In the genomic region with DNA sequence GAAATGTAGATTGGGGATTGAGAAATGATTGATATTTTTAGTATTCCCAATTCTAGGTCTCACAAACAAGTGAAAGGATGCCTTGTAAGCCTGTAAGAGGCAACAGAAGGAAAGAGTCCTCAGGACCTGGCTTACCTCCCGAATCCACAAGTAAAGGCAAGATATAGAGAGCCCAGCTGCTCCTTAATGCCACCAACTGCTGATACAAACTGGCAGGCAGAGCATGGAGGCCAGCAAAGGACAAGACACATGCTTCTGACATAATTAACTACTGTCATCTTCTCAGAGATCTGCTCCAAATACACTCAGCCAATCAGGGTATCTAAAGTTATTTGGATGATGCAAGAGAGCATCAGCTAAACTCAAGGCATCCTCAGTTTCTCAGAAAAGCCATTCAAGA, we compare ENCODE assay signal across 17 mouse cellular contexts.
DNase-seq lines count a peak whose midpoint lies in the region; ATAC-seq and TF ChIP-seq lines count a peak whose summit lies in the region.
"Had no signal": no experiment of that assay in that cellular context is flagged by ENCODE, and none has a peak within 500 bp of the region (broad histone marks: within the 10 kb centered on the region; RNA-seq: fewer than 3 reads in every experiment).

No protein-coding gene starts in this region.

- DNase-seq in right cerebral cortex, postnatal 4 days: peak; percentile 5
- DNase-seq in right cerebral cortex, postnatal 25 days: no peak
- peak; percentile 31 to 68 for DNase-seq in layer of hippocampus, adult 18-20 months (ENCODE audit: low spot score in 2 of 2)
- DNase-seq in neural tube, embryonic 10.5 days (ENCODE audit: extremely low spot score, low spot score): no peak
- no peak for DNase-seq in thymus, postnatal 25 days
- DNase-seq in kidney, adult 2 months: no peak
- DNase-seq: adrenal gland, postnatal 36 days; gastrocnemius, postnatal 10 days; heart, postnatal 10 days; kidney, adult 8-10 months; lung, postnatal 10 days; retina, postnatal 1 day had no signal

- peak; percentile 43; the same call in 1 of the 2 replicates for ATAC-seq in forebrain, embryonic 16.5 days
- no peak for ATAC-seq in forebrain, embryonic 12.5 days (ENCODE audit: low FRiP score)
- ATAC-seq: activated CD4-positive, CD25-positive, alpha-beta regulatory T cell, adult 4 months had no signal

- TF ChIP-seq POLR2A in kidney, adult 2 months (IDR thresholded peaks at IDR 0.05; ENCODE audit: low read depth, low read length): no peak

- H3K36me3 ChIP-seq in forebrain, embryonic 16.5 days (ENCODE audit: control insufficient read depth, insufficient read depth): no peaks in the 10 kb centered on the region
- no peaks in the 10 kb centered on the region for H3K36me3 ChIP-seq in forebrain, embryonic 12.5 days (replicated peaks)
- no peaks in the 10 kb centered on the region for H3K36me3 ChIP-seq in kidney, adult 2 months (ENCODE audit: control insufficient read depth, insufficient read depth, low read length)
- H3K36me3 ChIP-seq: embryonic facial prominence, embryonic 12.5 days; liver, embryonic 15.5 days had no signal

- H3K4me3 ChIP-seq in forebrain, embryonic 16.5 days (replicated peaks; ENCODE audit: low read length): no peak overlapping the region
- H3K4me3 ChIP-seq in forebrain, embryonic 12.5 days (replicated peaks): no peak overlapping the region
- no peak overlapping the region for H3K4me3 ChIP-seq in kidney, adult 2 months (ENCODE audit: insufficient read depth, low read depth, low read length)
- H3K4me3 ChIP-seq: embryonic facial prominence, embryonic 12.5 days; liver, embryonic 15.5 days had no signal

- H3K27ac ChIP-seq in forebrain, embryonic 16.5 days (ENCODE audit: low read length): no peak overlapping the region
- H3K27ac ChIP-seq in forebrain, embryonic 12.5 days: no peak overlapping the region
- no peak overlapping the region for H3K27ac ChIP-seq in kidney, adult 2 months (ENCODE audit: insufficient read depth, low read depth, low read length)
- H3K27ac ChIP-seq: embryonic facial prominence, embryonic 12.5 days; liver, embryonic 15.5 days had no signal

- TF ChIP-seq CTCF in kidney, adult 2 months (conservative IDR thresholded peaks at IDR 0.05; ENCODE audit: insufficient read depth, insufficient read length, low read depth, low read length): no peak

- WGBS in forebrain, embryonic 16.5 days: 70% methylated on average over 1 of the region's 1 CpGs
- WGBS in forebrain, embryonic 12.5 days: 78% methylated on average over 1 of the region's 1 CpGs
- 73% methylated on average over 1 of the region's 1 CpGs for WGBS in kidney, adult 2 months

- H3K4me1 ChIP-seq in forebrain, embryonic 16.5 days (replicated peaks; ENCODE audit: control insufficient read depth, insufficient read depth, low read length): no peaks in the 10 kb centered on the region
- no peaks in the 10 kb centered on the region for H3K4me1 ChIP-seq in forebrain, embryonic 12.5 days
- H3K4me1 ChIP-seq in kidney, adult 2 months (ENCODE audit: control insufficient read depth, insufficient read depth, low read length): no peaks in the 10 kb centered on the region
- H3K4me1 ChIP-seq: embryonic facial prominence, embryonic 12.5 days; liver, embryonic 15.5 days had no signal

- no peak overlapping the region for H3K4me2 ChIP-seq in forebrain, embryonic 16.5 days (ENCODE audit: low read length)
- H3K4me2 ChIP-seq in forebrain, embryonic 12.5 days: no peak overlapping the region
- H3K4me2 ChIP-seq: embryonic facial prominence, embryonic 12.5 days; liver, embryonic 15.5 days had no signal

- no peaks in the 10 kb centered on the region for H3K9me3 ChIP-seq in forebrain, embryonic 16.5 days (ENCODE audit: control insufficient read depth, low read length)
- no peaks in the 10 kb centered on the region for H3K9me3 ChIP-seq in forebrain, embryonic 12.5 days
- H3K9me3 ChIP-seq: embryonic facial prominence, embryonic 12.5 days; liver, embryonic 15.5 days had no signal

- H3K9ac ChIP-seq in forebrain, embryonic 16.5 days (replicated peaks; ENCODE audit: low read depth, low read length): no peak overlapping the region
- H3K9ac ChIP-seq in forebrain, embryonic 12.5 days: no peak overlapping the region
- H3K9ac ChIP-seq: embryonic facial prominence, embryonic 12.5 days; liver, embryonic 15.5 days had no signal

- no peaks in the 10 kb centered on the region for H3K27me3 ChIP-seq in forebrain, embryonic 16.5 days (replicated peaks; ENCODE audit: control insufficient read depth, insufficient read depth, low read length)
- H3K27me3 ChIP-seq in forebrain, embryonic 12.5 days: no peaks in the 10 kb centered on the region
- H3K27me3 ChIP-seq in kidney, adult 2 months (replicated peaks; ENCODE audit: control insufficient read depth, insufficient read depth, low read length): no peaks in the 10 kb centered on the region
- H3K27me3 ChIP-seq: embryonic facial prominence, embryonic 12.5 days; liver, embryonic 15.5 days had no signal

Comparison
In these comparisons a context has a peak if more than half of its experiments do, and no peak if none do; other contexts are left out.
1. DNase-seq: peak in right cerebral cortex, postnatal 4 days (single experiment) and layer of hippocampus, adult 18-20 months (2 of 2); none in right cerebral cortex, postnatal 25 days (single experiment), neural tube, embryonic 10.5 days (single experiment), thymus, postnatal 25 days (single experiment) and kidney, adult 2 months (single experiment).